Mouse (Mus musculus) embryonic fibroblast, embryonic 13.5 days (primary cell): ENCODE data around the gene Gm4131. TPM values are rescaled to one million over a fixed set of nuclear protein-coding genes. Genes with fewer than 3 reads are reported as not detected.

Source experiments
- H3K27ac ChIP-seq: 2 replicates; pipeline ENCODE4 v1.5.1; 2012; ENCODE audit warnings: low read length, control low read depth, inconsistent platforms; ENCODE audit not compliant: insufficient read depth
- H3K4me1 ChIP-seq: 2 replicates; pipeline ENCODE4 v1.6.1; 2011; ENCODE audit warnings: low read length; ENCODE audit not compliant: control insufficient read depth, insufficient read depth
- H3K4me3 ChIP-seq: 2 replicates; pipeline ENCODE4 v1.5.1; 2011; ENCODE audit warnings: mild to moderate bottlenecking, control low read depth, low read length; ENCODE audit not compliant: insufficient read depth
- CTCF ChIP-seq: IDR thresholded peaks from 2 replicates; pipeline ENCODE4 v1.5.1; 2011; ENCODE audit warnings: mild to moderate bottlenecking, control low read depth, low read length, moderate library complexity, borderline replicate concordance; ENCODE audit not compliant: insufficient read depth
- POLR2A ChIP-seq: IDR thresholded peaks from 2 replicates; pipeline ENCODE4 v1.6.1; 2011; ENCODE audit warnings: low read depth, mild to moderate bottlenecking, control low read depth, low read length, moderate library complexity
- polyA plus RNA-seq: library from polyadenylated mRNA; stranded (reverse); fragments of >200 nt; gene quantifications from 2 replicates; pipeline ENCODE4 v1.2.4, GENCODE M21; 2011; ENCODE audit warnings: low read depth; ENCODE audit not compliant: missing spikeins, insufficient read length

Gm4131 gene
- polyA plus RNA-seq, 1 experiment = not detected

DNA sequence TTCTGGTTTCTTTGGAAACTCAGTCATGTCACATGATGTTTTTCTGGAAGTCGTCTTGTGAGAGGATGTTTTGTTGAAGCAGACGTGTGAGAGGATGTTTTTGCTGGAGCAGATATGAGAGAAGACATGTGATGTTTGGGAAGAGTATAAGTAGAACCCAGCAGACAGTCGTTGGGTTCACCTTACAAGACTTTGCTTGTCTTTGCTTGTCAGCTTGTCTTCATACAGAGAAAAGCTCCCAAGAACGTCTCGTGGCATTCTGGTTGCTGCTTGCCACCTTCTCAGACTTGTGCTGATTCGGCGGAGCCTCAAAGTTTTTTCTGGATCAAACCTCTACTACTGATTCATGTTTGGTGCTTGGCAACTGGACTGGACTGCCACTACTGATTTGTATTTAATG lies 69.3 kb downstream of the Gm4131 start:
- Histone ChIP-seq H3K4me3 (no peak overlapping the region), H3K27ac (no peak overlapping the region), H3K4me1 (no peaks in the 10 kb centered on the region)
- TF ChIP-seq POLR2A = no peak
- TF ChIP-seq CTCF = no peak

- Histone ChIP-seq H3K4me1 (no peaks in the 10 kb centered on the region), H3K4me3 (no peak overlapping the region), H3K27ac (no peak overlapping the region)
- TF ChIP-seq POLR2A (no peak), CTCF (no peak)
Observed at GRCm38 (mm10) chr14:62496501-62496900, 70.2 kb downstream of the Gm4131 start.

- H3K4me3 ChIP-seq = no peak overlapping the region
- no peak overlapping the region for H3K27ac ChIP-seq
- no peaks in the 10 kb centered on the region for H3K4me1 ChIP-seq
- TF ChIP-seq POLR2A = no peak
- no peak for TF ChIP-seq CTCF
Observed at GRCm38 (mm10) chr14:62493456-62493855, 73.3 kb downstream of the Gm4131 start.

DNA sequence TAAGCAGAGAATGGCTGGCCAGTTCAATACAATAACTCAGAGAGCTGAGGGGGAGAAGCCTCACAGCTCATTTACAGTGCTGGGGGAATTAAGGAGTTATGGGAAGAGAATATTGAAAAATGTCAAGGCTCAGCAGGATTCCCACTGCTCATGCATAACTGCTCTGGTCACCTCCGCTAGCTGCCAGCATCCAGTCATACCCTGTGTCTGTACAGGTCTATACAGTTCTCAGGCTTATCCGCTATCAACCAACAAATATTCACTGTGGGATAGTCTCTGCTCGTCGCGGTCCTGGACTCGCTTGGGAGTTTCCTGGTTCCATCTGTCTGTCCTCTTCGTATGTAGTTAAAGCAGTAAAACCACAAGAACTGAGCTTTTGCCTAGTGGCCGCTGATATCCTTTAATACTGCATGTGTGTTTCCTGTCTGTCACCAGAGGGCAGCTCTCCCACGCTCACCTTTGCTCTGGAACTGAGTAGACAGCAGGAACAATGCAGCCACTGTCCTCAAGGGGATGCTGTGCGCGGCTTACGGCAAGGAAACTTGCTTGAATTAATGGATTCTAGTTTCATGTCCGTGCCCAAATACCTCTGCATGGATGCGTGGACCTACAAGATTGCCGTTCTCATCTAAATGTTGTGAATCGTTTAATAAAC lies 74.4 kb downstream of the Gm4131 start:
- H3K4me1 ChIP-seq = no peaks in the 10 kb centered on the region
- H3K4me3 ChIP-seq = no peak overlapping the region
- TF ChIP-seq POLR2A (no peak), CTCF (peak; percentile 99)
- H3K27ac ChIP-seq = no peak overlapping the region

DNA sequence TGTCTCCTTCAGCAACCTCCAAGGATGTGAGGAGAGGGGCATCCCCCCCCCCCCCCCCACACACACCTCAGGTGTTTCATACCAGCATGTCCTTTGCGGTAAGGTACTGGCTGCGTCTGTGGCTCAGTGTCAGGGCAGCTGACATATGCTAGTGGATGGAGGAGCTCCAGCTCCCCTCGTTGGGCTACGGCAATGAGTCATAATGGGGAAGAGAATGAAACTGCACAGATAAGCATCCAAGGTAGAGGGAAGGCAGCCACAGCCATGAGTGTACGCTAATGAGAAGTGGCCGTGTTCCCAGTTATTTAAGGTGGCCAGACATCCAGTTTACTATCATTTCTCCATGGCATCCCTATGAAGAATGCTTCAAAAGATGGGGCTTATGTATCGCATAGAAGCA lies 78.5 kb downstream of the Gm4131 start:
- H3K27ac ChIP-seq = no peak overlapping the region
- no peak overlapping the region for H3K4me3 ChIP-seq
- no peaks in the 10 kb centered on the region for H3K4me1 ChIP-seq
- no peak for TF ChIP-seq POLR2A
- no peak for TF ChIP-seq CTCF

DNA sequence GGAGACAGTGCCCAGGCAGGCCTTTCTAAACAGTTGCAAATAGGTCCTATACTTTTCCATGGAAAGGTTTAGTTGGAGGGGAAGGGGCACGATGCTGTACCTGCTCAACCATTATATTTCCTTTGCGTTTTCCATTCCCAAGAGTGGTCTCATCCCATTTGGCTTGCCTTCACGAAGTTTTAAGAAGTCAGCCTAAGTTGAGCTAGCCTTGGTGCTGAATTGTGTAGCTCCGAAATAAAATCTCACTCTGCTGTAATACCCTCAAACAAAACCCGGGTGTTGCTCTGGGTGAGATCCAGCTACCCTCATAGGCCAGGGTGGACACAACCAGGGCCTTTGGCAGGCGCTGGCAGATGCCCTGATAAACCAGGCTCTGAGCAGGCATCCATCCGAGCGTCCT lies 85.3 kb downstream of the Gm4131 start:
- Histone ChIP-seq H3K4me1 (no peaks in the 10 kb centered on the region), H3K4me3 (no peak overlapping the region), H3K27ac (no peak overlapping the region)
- TF ChIP-seq CTCF (no peak), POLR2A (no peak)

GRCm38 (mm10) chr14:62479395-62479794 lies 87.3 kb downstream of the Gm4131 start:
- Histone ChIP-seq H3K4me1 (no peaks in the 10 kb centered on the region), H3K27ac (no peak overlapping the region), H3K4me3 (no peak overlapping the region)
- TF ChIP-seq CTCF (no peak), POLR2A (no peak)

- Histone ChIP-seq H3K4me3 (no peak overlapping the region), H3K27ac (no peak overlapping the region), H3K4me1 (no peaks in the 10 kb centered on the region)
- TF ChIP-seq CTCF (no peak), POLR2A (no peak)
Observed at GRCm38 (mm10) chr14:62474481-62474880, 92.2 kb downstream of the Gm4131 start.

GRCm38 (mm10) chr14:62472061-62472460 lies 94.7 kb downstream of the Gm4131 start:
- no peaks in the 10 kb centered on the region for H3K4me1 ChIP-seq

DNA sequence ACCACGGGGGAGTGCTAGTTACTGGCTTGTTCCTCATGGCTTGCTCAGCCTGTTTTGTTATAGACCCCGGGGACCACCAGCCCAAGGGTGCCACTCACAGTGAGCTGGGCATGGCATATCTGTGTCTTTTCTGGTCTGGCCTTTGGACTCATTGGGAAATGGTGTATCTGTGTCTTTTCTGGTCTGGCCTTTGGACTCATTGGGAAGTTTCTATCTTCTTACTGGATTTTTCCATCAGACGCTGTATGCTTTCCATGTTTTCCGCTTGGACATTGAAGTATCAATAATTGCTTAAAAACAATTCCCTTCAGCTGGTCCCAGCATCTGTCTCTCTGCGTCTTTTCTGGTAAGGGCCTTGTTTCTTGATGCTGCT lies 98.0 kb downstream of the Gm4131 start:
- no peak for TF ChIP-seq POLR2A
- TF ChIP-seq CTCF = no peak
- H3K27ac ChIP-seq = no peak overlapping the region
- H3K4me3 ChIP-seq = no peak overlapping the region
- no peaks in the 10 kb centered on the region for H3K4me1 ChIP-seq

More at GRCm38 (mm10) chr14:62472061-62472460, 94.7 kb downstream of the Gm4131 start:
- no peak for TF ChIP-seq POLR2A
- TF ChIP-seq CTCF = no peak
- Histone ChIP-seq H3K27ac (no peak overlapping the region), H3K4me3 (no peak overlapping the region)
